Mouse (Mus musculus) left cerebral cortex, adult 9 months (tissue): ENCODE measurements around the gene Tcea2.

Source experiments
- DNase-seq, 2 experiments: peaks; one replicate each; pipeline ENCODE4 v3.0.0; 2022; ENCODE audit warnings: low spot score in 2 of 2

Gene Tcea2

GRCm38 (mm10) chr2:181713749-181714148 lies 33.6 kb downstream of the Tcea2 start:
- peak; percentile 70 to 73 for DNase-seq

GRCm38 (mm10) chr2:181714903-181715326 lies 34.8 kb downstream of the Tcea2 start, which contains the start of gene Oprl1:
Gene Oprl1 (plus strand): TSS chr2:181715016.
- peak in 1 of 2 experiments; percentile 74 for DNase-seq

- DNase-seq = no peak
Observed at GRCm38 (mm10) chr2:181715382-181715781, 35.3 kb downstream of the Tcea2 start.

- DNase-seq = no peak
Observed at GRCm38 (mm10) chr2:181716991-181717390, 36.9 kb downstream of the Tcea2 start.

- no peak for DNase-seq
Observed at GRCm38 (mm10) chr2:181720061-181720460, 40.0 kb downstream of the Tcea2 start.

GRCm38 (mm10) chr2:181721200-181721599 lies 41.1 kb downstream of the Tcea2 start:
- DNase-seq = no peak

- DNase-seq = no peak
Observed at GRCm38 (mm10) chr2:181722213-181722612, 42.1 kb downstream of the Tcea2 start.

GRCm38 (mm10) chr2:181727659-181728262 lies 47.7 kb downstream of the Tcea2 start:
- DNase-seq = no peak

GRCm38 (mm10) chr2:181730051-181730450 lies 49.9 kb downstream of the Tcea2 start:
- no peak for DNase-seq
